Mouse (Mus musculus) cortical plate, adult 2 months (tissue): ENCODE measurements around the gene Arl8a.

Source experiments
- CTCF ChIP-seq: fragments of 200-500 bp; IDR thresholded peaks from 2 replicates; pipeline ENCODE4 v1.5.1; 2011; ENCODE audit warnings: mild to moderate bottlenecking, control low read depth, low read length; ENCODE audit not compliant: insufficient read depth; ENCODE audit errors: extremely low read depth
- POLR2A ChIP-seq: fragments of 200-500 bp; IDR thresholded peaks from 2 replicates; pipeline ENCODE4 v1.6.1; 2011; ENCODE audit warnings: mild to moderate bottlenecking, low read length, control low read depth; ENCODE audit not compliant: insufficient read depth; ENCODE audit errors: extremely low read depth

- no peak for TF ChIP-seq POLR2A
- TF ChIP-seq CTCF, result no peak
These were observed 18.6 kb upstream of the Arl8a start for GRCm38 (mm10) chr1:135128011-135128441.
